Mouse (Mus musculus) midbrain, postnatal 0 days (tissue): ENCODE data around the gene Tns3. TPM values are rescaled to one million over a fixed set of nuclear protein-coding genes. Genes with fewer than 3 reads are reported as not detected.
A peak's percentile ranks its signal among the peaks of the same experiment; 100 is the strongest.

Source experiments
- ATAC-seq: fragments of 200-750 bp; cut with Nextera tagmentation; 2 replicates; pipeline ENCODE4 v1.8.0; 2017; ENCODE audit warnings: moderate number of reproducible peaks, mild to moderate bottlenecking, moderate TSS enrichment, moderate library complexity; ENCODE audit not compliant: low FRiP score
- DNase-seq: peaks from one replicate; pipeline ENCODE4 v3.0.0-alpha.2; 2015; ENCODE audit warnings: low spot score
- H3K27ac ChIP-seq: fragments of 300-500 bp; sonication (generic); 2 replicates; pipeline ENCODE4 v1.5.1; 2014; ENCODE audit warnings: low read depth, mild to moderate bottlenecking, low read length, mixed read lengths
- H3K27me3 ChIP-seq: fragments of 300-500 bp; sonication (generic); 2 replicates; pipeline ENCODE4 v1.6.1; 2014; ENCODE audit warnings: low read length, control low read depth, mixed read lengths; ENCODE audit not compliant: insufficient read depth
- H3K36me3 ChIP-seq: fragments of 300-500 bp; sonication (generic); 2 replicates; pipeline ENCODE4 v1.6.1; 2014; ENCODE audit warnings: low read length, control low read depth, mixed read lengths; ENCODE audit not compliant: insufficient read depth
- H3K4me1 ChIP-seq: fragments of 300-500 bp; sonication (generic); 2 replicates; pipeline ENCODE4 v1.6.1; 2014; ENCODE audit warnings: mild to moderate bottlenecking, control low read depth, antibody characterized with exemption, low read length, mixed read lengths; ENCODE audit not compliant: insufficient read depth
- H3K4me2 ChIP-seq: fragments of 300-500 bp; sonication (generic); 2 replicates; pipeline ENCODE4 v1.6.1; 2014; ENCODE audit warnings: low read depth, mild to moderate bottlenecking, low read length, mixed read lengths; ENCODE audit not compliant: poor library complexity, severe bottlenecking
- H3K4me3 ChIP-seq: fragments of 300-500 bp; sonication (generic); 2 replicates; pipeline ENCODE4 v1.5.1; 2014; ENCODE audit warnings: low read depth, mild to moderate bottlenecking, low read length, moderate library complexity
- H3K9ac ChIP-seq: fragments of 300-500 bp; sonication (generic); replicated peaks from 2 replicates; pipeline ENCODE4 v1.6.1; 2014; ENCODE audit warnings: mild to moderate bottlenecking, low read length, moderate library complexity, mixed read lengths; ENCODE audit not compliant: poor library complexity, severe bottlenecking
- H3K9me3 ChIP-seq: fragments of 300-500 bp; sonication (generic); 2 replicates; pipeline ENCODE4 v1.6.1; 2016; ENCODE audit warnings: low read length, control low read depth
- CTCF ChIP-seq: IDR thresholded peaks from 2 replicates; pipeline ENCODE4 v1.5.1; 2016; ENCODE audit warnings: antibody characterized with exemption, mild to moderate bottlenecking
- WGBS: fragments of 180-500 bp; shearing (Covaris S2); extraction: QIAGEN DNeasy Blood & Tissue Kit; methylation state at CpG from one replicate; pipeline ENCODE4 v1.1.7; 2014; 5-methylcytosine and 5-hydroxymethylcytosine counted together
- polyA plus RNA-seq: library from polyadenylated mRNA; unstranded; fragments of >200 nt; fragmentation: Nextera tagmentation; extraction: Ambion mirVana; gene quantifications from 2 replicates; pipeline ENCODE4 v1.2.1, GENCODE M21; 2015
- total RNA-seq: library from RNA; depleted of rRNA; stranded (reverse); fragments of >200 nt; gene quantifications from 2 replicates; pipeline ENCODE4 v1.2.3, GENCODE M21; 2014

The Tns3 gene
- total and polyA plus RNA-seq, 2 experiments from 2014 or later = 4.9 to 38.7 TPM

DNA sequence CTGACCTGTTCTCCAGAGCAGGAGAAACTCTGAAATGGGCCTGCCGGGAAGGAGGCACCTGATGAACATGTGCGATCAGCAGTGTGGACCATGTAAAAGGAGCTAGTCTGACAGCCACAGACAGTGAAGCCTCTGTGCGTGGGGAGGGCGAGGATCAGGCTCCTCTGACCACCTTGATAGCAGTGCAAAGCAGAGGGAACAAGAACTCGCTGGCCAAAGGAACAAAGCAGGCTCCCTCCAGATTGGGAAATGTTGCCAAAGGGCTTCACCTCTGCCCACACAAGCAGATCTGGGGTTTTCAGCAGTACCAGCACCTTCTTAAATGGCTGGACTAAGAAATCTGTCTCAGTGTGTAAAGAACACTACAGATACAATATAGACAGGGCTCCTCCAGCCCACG lies 229.2 kb downstream of the Tns3 start:
- DNase-seq = no peak
- ATAC-seq = no peak
- Histone ChIP-seq H3K9me3 (no peaks in the 10 kb centered on the region), H3K4me3 (no peak overlapping the region), H3K27me3 (no peaks in the 10 kb centered on the region), H3K4me1 (no peaks in the 10 kb centered on the region), H3K27ac (no peak overlapping the region), H3K9ac (no peak overlapping the region), H3K36me3 (peaks cover 12% of the 10 kb centered on the region; the same call in 1 of the 2 replicates), H3K4me2 (no peak overlapping the region)
- 97% methylated on average over 6 of the region's 6 CpGs for WGBS
- TF ChIP-seq CTCF = no peak

DNA sequence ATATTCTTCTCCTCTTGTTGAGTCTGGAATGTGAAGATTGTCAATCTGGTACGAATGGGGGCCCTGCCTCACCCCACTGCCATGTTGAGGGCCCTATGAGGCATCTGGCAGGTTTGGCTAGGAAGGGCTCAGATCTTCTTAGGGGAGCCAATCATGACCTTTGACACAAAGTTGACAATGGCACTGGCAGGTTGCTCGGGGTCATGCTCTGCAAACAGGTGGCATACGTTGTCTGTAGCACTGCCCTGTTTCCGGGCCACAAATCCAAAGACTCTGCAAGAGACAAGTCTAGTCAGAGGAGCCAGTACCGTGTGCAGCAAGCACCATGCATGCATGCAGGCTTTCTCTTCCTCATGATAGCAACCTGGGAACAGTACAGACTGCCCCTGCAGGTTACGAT lies 230.0 kb downstream of the Tns3 start:
- ATAC-seq (no peak), DNase-seq (no peak)
- no peak overlapping the region for H3K4me2 ChIP-seq
- H3K9ac ChIP-seq = no peak overlapping the region
- H3K27me3 ChIP-seq = no peaks in the 10 kb centered on the region
- 90% methylated on average over 6 of the region's 6 CpGs for WGBS
- H3K9me3 ChIP-seq = no peaks in the 10 kb centered on the region
- H3K4me3 ChIP-seq = no peak overlapping the region
- no peaks in the 10 kb centered on the region for H3K4me1 ChIP-seq
- H3K36me3 ChIP-seq = peaks cover 12% of the 10 kb centered on the region; the same call in 1 of the 2 replicates
- H3K27ac ChIP-seq = no peak overlapping the region
- no peak for TF ChIP-seq CTCF

DNA sequence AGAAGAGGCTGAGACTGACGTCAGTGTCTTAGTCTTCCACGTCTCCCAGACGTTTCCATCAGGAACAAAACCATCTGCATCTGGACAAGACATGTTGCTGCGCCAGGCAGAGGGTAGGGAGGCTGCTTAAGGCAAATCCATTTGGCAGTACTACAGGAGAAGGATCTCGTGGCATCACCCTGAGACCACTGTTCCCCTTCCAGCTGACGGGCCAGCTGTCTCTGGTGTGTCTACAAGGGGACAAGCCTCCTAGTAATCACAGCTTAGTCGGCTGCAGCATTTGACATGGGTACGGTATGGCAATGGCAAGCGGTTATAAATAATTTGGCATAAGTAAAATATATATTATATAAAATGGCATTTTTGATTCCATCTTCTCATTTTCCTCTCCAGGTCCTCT lies 230.9 kb downstream of the Tns3 start:
- WGBS = 90% methylated on average over 9 of the region's 9 CpGs
- H3K9me3 ChIP-seq = no peaks in the 10 kb centered on the region
- H3K27me3 ChIP-seq = no peaks in the 10 kb centered on the region
- no peak overlapping the region for H3K4me2 ChIP-seq
- H3K27ac ChIP-seq = no peak overlapping the region
- ATAC-seq (no peak), DNase-seq (no peak)
- H3K4me3 ChIP-seq = no peak overlapping the region
- peaks cover 12% of the 10 kb centered on the region; the same call in 1 of the 2 replicates for H3K36me3 ChIP-seq
- H3K4me1 ChIP-seq = no peaks in the 10 kb centered on the region
- H3K9ac ChIP-seq = no peak overlapping the region
- no peak for TF ChIP-seq CTCF

DNA sequence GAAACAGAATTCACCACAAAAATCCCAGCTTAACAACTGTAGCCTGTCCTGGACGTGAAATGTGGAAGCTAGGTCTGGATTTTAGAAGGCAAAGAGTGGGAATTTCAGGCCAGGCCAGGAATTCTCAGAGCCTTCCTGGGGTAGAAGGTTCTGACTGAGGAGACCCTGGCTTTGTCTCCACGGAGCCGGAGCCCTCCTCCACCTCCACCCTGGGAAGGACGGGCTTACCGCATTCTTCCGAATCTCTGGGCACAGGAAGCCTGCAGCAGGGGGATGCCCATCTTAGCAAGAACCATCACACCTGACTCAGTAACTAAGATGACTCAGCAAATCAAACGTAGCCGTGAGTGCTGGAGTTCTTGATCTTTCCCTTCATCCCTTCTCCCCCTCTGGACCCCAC lies 231.4 kb downstream of the Tns3 start:
- Histone ChIP-seq H3K9ac (no peak overlapping the region), H3K9me3 (no peaks in the 10 kb centered on the region), H3K4me1 (no peaks in the 10 kb centered on the region), H3K4me3 (no peak overlapping the region), H3K27me3 (no peaks in the 10 kb centered on the region), H3K36me3 (peaks cover 12% of the 10 kb centered on the region; the same call in 1 of the 2 replicates), H3K27ac (no peak overlapping the region), H3K4me2 (no peak overlapping the region)
- 88% methylated on average over 8 of the region's 8 CpGs for WGBS
- ATAC-seq = no peak
- TF ChIP-seq CTCF = no peak
- no peak for DNase-seq

DNA sequence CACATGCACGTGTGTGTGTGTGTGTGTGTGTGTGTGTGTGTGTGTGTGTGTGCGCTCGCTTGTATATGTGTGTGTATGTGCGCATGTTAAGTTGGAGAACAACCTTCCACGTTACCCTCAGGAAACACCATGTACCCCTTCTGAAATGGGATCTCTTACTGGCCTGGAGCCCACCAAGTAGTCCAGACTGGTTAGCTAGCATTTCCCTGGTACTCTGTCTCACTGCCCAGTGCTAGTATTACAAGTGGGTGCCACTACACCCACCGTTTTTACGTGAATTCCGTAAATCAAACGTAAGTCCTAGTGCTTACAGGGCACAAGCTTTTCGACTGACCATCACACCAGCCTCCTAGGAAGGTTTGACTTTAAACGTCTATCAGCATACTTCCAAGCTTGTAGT lies 236.7 kb downstream of the Tns3 start:
- Histone ChIP-seq H3K9me3 (no peaks in the 10 kb centered on the region), H3K9ac (no peak overlapping the region), H3K36me3 (no peaks in the 10 kb centered on the region), H3K27ac (no peak overlapping the region), H3K4me2 (no peak overlapping the region), H3K4me3 (no peak overlapping the region), H3K4me1 (peaks cover 3% of the 10 kb centered on the region; the same call in 1 of the 2 replicates), H3K27me3 (no peaks in the 10 kb centered on the region)
- DNase-seq (no peak), ATAC-seq (no peak)
- 90% methylated on average over 11 of the region's 11 CpGs for WGBS
- no peak for TF ChIP-seq CTCF

DNA sequence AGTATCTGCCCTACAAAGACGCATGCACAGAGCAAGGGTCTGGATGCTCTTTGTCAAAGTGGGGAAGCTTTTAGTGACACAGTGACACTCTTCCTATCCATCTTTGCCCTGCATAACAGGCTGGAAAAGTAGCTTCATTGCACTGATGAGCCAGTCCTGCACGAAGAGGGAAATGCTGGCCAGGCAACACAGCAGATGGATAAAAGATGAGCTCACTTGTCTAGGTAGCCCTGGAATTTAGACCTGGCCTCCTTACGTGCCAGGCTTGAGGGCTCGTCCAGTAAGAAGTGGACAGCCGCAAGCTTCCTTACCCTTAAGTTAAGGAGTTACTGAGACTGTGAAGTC lies 239.1 kb downstream of the Tns3 start:
- Histone ChIP-seq H3K27me3 (no peaks in the 10 kb centered on the region), H3K4me3 (no peak overlapping the region), H3K9ac (no peak overlapping the region), H3K36me3 (no peaks in the 10 kb centered on the region), H3K4me2 (no peak overlapping the region), H3K27ac (no peak overlapping the region; the same call in 1 of the 2 replicates), H3K4me1 (peaks cover 3% of the 10 kb centered on the region; the same call in 1 of the 2 replicates), H3K9me3 (no peaks in the 10 kb centered on the region)
- 86% methylated on average over 5 of the region's 5 CpGs for WGBS
- ATAC-seq = 0 out of 2 replicates have a peak, but pooled peaks have one; percentile 10
- no peak for DNase-seq
- TF ChIP-seq CTCF = no peak
